Mouse (Mus musculus): ENCODE measurements around the gene Dnaic2.

The Dnaic2 gene

GRCm38 (mm10) chr11:114702311-114702995, 24.8 kb upstream of the Dnaic2 start:
- no peak for DNase-seq (ENCODE audit: low spot score)

- DNase-seq (ENCODE audit: low spot score), result no peak
Observed at GRCm38 (mm10) chr11:114702996-114703361, 24.2 kb upstream of the Dnaic2 start.

GRCm38 (mm10) chr11:114704071-114704913, 22.9 kb upstream of the Dnaic2 start:
- DNase-seq (ENCODE audit: low spot score), result no peak

GRCm38 (mm10) chr11:114706358-114706757, 20.9 kb upstream of the Dnaic2 start:
- DNase-seq (ENCODE audit: low spot score), result no peak

GRCm38 (mm10) chr11:114711393-114711792, 15.8 kb upstream of the Dnaic2 start:
- no peak for DNase-seq (ENCODE audit: low spot score)

GRCm38 (mm10) chr11:114711861-114712260, 15.3 kb upstream of the Dnaic2 start:
- DNase-seq (ENCODE audit: low spot score), result no peak

- no peak for DNase-seq (ENCODE audit: low spot score)
Observed at GRCm38 (mm10) chr11:114714526-114714925, 12.7 kb upstream of the Dnaic2 start.

GRCm38 (mm10) chr11:114715531-114715930, 11.7 kb upstream of the Dnaic2 start:
- DNase-seq (ENCODE audit: low spot score), result no peak

GRCm38 (mm10) chr11:114720535-114720934, 6.7 kb upstream of the Dnaic2 start:
- DNase-seq (ENCODE audit: low spot score), result no peak

GRCm38 (mm10) chr11:114722438-114722837, 4.8 kb upstream of the Dnaic2 start:
- DNase-seq (ENCODE audit: low spot score), result no peak

GRCm38 (mm10) chr11:114723030-114723429, 4.2 kb upstream of the Dnaic2 start:
- no peak for DNase-seq (ENCODE audit: low spot score)

GRCm38 (mm10) chr11:114724787-114725590, 2.2 kb upstream of the Dnaic2 start:
- DNase-seq (ENCODE audit: low spot score), result no peak

GRCm38 (mm10) chr11:114727826-114728186, 598 bp downstream of the Dnaic2 start:
- no peak for DNase-seq (ENCODE audit: low spot score)

GRCm38 (mm10) chr11:114728333-114728732, 1.1 kb downstream of the Dnaic2 start:
- no peak for DNase-seq (ENCODE audit: low spot score)

GRCm38 (mm10) chr11:114729832-114730363, 2.7 kb downstream of the Dnaic2 start:
- DNase-seq (ENCODE audit: low spot score), result no peak

GRCm38 (mm10) chr11:114731711-114732110, 4.5 kb downstream of the Dnaic2 start:
- DNase-seq (ENCODE audit: low spot score), result no peak

- no peak for DNase-seq (ENCODE audit: low spot score)
Observed at GRCm38 (mm10) chr11:114732890-114733289, 5.7 kb downstream of the Dnaic2 start.

GRCm38 (mm10) chr11:114736111-114736510, 8.9 kb downstream of the Dnaic2 start:
- no peak for DNase-seq (ENCODE audit: low spot score)

GRCm38 (mm10) chr11:114736913-114737624, 9.9 kb downstream of the Dnaic2 start:
- DNase-seq (ENCODE audit: low spot score), result no peak

GRCm38 (mm10) chr11:114740598-114740997, 13.4 kb downstream of the Dnaic2 start:
- no peak for DNase-seq (ENCODE audit: low spot score)

GRCm38 (mm10) chr11:114741451-114741850, 14.2 kb downstream of the Dnaic2 start:
- no peak for DNase-seq (ENCODE audit: low spot score)

- DNase-seq (ENCODE audit: low spot score), result peak; percentile 77
Observed at GRCm38 (mm10) chr11:114745134-114745533, 17.9 kb downstream of the Dnaic2 start.
